Mouse (Mus musculus): Measurements from ENCODE around the gene Ppp1r26. TPM values are rescaled to one million over a fixed set of nuclear protein-coding genes. Genes with fewer than 3 reads are reported as not detected.
A peak's percentile ranks its signal among the peaks of the same experiment; 100 is the strongest.
"Not testable (repeated sequence)": the region's sequence is repeated elsewhere in the genome, so short reads cannot be mapped to it uniquely, and the experiment has no call there.

Ppp1r26 gene
- total RNA-seq, 2 experiments from 2014 or later = 2.1 to 3.2 TPM

DNA sequence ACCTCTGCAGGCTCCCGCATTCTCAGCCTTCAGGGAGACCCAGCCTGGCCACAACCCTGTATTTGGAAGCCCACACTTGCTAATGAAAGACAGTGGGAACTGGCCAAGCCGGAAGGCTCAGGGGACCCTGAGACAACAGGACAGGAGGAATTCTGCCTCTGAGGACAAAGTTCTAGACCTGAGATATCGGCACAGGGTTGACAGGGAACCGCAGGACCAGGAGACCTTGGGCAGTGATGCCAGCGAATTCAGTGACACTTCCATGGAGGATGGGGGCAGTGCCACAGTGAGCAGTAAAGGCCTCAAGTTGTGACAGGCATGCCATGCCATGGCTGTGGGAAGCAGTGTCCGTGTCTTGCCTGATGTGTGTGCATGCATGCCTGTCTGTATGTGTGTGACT, 6.9 kb downstream of the Ppp1r26 start:
- Histone ChIP-seq H3K27ac (no peak overlapping the region), H3K4me3 (no peak overlapping the region)
- no peak for DNase-seq
- TF ChIP-seq CTCF (IDR thresholded peaks at IDR 0.05) = no peak
- intact Hi-C loops (cut with DNase I) = no loop called here

GRCm38 (mm10) chr2:28456616-28457015, 10.0 kb downstream of the Ppp1r26 start:
- intact Hi-C loops (cut with DNase I) = no loop called here
- Histone ChIP-seq H3K27ac (no peak overlapping the region), H3K4me3 (no peak overlapping the region)
- no peak for TF ChIP-seq CTCF (IDR thresholded peaks at IDR 0.05)
- no peak for DNase-seq

DNA sequence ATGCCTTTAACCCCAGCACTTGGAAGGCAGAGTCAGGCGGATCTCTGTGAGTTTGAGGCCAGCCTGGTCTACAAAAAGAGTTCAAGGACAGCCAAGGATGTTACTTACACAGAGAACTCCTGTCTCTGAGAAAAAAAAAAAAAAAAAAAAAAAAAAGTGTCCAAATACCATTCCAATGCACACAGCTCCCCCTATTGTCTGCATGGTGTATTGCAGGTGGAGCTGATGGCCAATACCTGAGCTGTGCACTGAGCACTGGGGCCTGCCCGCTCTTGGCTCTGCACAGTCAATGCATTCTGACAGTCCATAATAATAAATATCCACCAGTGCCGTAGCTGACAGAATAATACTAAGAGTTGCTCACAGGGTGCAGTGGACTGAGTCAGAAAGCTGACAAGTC, 17.3 kb downstream of the Ppp1r26 start:
- H3K4me3 ChIP-seq = no peak overlapping the region
- TF ChIP-seq CTCF (IDR thresholded peaks at IDR 0.05) = peak; percentile 78
- intact Hi-C loops (cut with DNase I) = no loop called here

GRCm38 (mm10) chr2:28464919-28465318, 18.3 kb downstream of the Ppp1r26 start:
- Histone ChIP-seq H3K4me3 (no peak overlapping the region), H3K27ac (no peak overlapping the region)
- no peak for TF ChIP-seq CTCF (IDR thresholded peaks at IDR 0.05)
- no peak for DNase-seq
- intact Hi-C loops (cut with DNase I) = no loop called here

More for the DNA sequence above, 17.3 kb downstream of the Ppp1r26 start:
- DNase-seq = peak; percentile 66
- no peak overlapping the region for H3K27ac ChIP-seq

DNA sequence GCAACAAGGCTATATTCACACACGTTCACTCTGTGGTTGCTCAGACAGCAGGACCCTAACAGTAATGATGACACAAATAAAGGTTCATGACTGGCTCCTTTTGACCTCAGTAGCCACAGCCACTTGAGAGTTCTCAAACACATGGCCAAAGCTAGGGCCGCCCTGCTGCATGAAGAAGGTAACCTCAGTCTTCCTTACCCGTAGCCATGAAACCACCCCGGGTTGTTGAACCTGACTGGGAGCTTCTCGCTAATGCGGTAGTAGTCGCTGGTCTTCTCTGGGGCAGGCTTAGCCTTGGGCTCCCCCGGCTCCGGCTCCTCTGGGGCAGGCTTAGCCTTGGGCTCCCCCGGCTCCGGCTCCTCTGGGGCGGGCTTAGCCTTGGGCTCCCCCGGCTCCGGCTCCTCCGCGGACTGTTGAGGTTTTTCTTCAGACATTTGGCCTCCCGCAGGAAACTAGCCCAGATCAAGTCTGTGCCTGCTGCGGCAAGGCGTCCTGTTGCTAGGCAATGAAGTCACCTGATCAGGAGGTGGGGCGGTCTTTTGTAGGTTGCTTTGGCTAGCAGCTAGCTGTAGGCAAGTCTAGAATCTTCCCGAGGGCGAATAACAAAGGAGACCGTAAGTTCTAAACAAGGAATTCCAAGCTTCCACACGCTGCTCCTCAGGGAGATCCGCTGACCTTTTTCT, 19.4 kb downstream of the Ppp1r26 start, which contains the start of gene 1700007K13Rik:
Gene 1700007K13Rik, minus strand, starts transcription at position 497 of the 683 bp plus-strand sequence.
- H3K4me3 ChIP-seq = peak within 1 kb of the TSS; percentile 62
- peak; percentile 64 for DNase-seq
- no peak for TF ChIP-seq CTCF (IDR thresholded peaks at IDR 0.05)
- peak within 1 kb of the TSS; percentile 9; the same call in 1 of the 2 replicates for H3K27ac ChIP-seq
- intact Hi-C loops (cut with DNase I) = no loop called here

GRCm38 (mm10) chr2:28467860-28468485, 21.4 kb downstream of the Ppp1r26 start, which contains the start of gene Mrps2:
Gene Mrps2, plus strand, starts transcription at chr2:28468066.
- TF ChIP-seq CTCF (IDR thresholded peaks at IDR 0.05) = peak; percentile 96

GRCm38 (mm10) chr2:28468486-28469225, 22.1 kb downstream of the Ppp1r26 start:
- H3K4me3 ChIP-seq = peak overlapping the region; percentile 99
- H3K27ac ChIP-seq = peak overlapping the region; percentile 91
- no peak for DNase-seq
- TF ChIP-seq CTCF (IDR thresholded peaks at IDR 0.05) = no peak
- intact Hi-C loops (cut with DNase I) = no loop called here

More at GRCm38 (mm10) chr2:28467860-28468485, 21.4 kb downstream of the Ppp1r26 start, which contains the start of gene Mrps2:
- intact Hi-C loops (cut with DNase I) = no loop called here
- Histone ChIP-seq H3K4me3 (peak within 1 kb of the TSS; percentile 99), H3K27ac (peak within 1 kb of the TSS; percentile 91)
- peak; percentile 91 for DNase-seq

DNA sequence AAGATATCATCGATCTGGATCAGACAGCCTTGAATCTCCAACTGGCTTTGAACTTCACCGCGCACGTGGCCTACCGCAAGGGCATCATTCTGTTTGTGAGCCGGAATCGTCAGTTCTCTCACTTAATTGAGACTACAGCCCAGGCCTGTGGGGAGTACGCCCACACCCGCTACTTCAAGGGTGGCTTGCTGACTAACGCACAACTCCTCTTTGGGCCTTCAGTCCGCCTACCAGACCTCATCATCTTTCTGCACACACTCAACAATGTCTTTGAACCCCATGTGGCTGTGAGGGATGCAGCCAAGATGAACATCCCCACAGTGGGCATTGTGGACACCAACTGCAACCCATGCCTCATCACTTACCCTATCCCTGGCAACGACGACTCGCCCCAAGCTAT, 22.9 kb downstream of the Ppp1r26 start:
- TF ChIP-seq CTCF (IDR thresholded peaks at IDR 0.05) = no peak
- intact Hi-C loops (cut with DNase I) = no loop called here
- no peak for DNase-seq

DNA sequence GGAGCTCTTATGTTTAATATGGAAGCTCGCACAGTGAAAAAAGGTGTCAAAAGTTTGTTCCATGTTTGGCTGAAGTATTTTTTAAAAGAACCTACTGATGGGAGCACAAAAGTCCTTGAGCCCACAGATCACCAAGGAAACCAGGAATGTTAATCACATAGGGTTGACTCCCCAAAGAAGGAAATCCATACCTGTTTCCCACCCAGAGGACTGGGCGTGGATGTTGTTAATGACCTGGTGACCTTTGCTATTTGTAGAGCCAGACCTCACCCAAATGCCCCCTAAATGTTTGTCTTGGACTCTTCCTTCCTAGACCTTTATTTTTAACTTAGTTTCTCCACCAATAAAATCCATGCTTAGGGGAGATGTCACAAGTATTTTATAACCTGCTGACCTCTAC, 24.0 kb downstream of the Ppp1r26 start:
- DNase-seq = no peak
- Histone ChIP-seq H3K27ac (no peak overlapping the region), H3K4me3 (no peak overlapping the region)
- intact Hi-C loops (cut with DNase I) = no loop called here
- no peak for TF ChIP-seq CTCF (IDR thresholded peaks at IDR 0.05)

More for the DNA sequence above, 22.9 kb downstream of the Ppp1r26 start:
- no peak overlapping the region for H3K27ac ChIP-seq
- H3K4me3 ChIP-seq = no peak overlapping the region

DNA sequence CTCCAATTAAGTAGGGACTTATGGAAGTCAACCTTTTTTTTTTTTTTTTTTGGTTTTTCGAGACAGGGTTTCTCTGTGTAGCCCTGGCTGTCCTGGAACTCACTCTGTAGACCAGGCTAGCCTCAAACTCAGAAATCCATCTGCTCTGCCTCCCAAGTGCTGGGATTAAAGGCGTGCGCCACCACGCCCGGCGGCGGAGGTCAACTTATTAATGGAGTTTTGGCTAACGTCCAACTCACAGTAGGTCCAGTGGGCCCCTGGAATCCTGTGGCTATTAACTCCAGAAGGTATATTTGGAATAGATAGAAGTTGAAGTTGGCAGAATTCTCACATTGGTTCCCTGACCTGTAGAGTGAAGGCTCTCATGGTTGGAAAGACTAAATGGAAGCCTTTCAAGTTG, 25.4 kb downstream of the Ppp1r26 start:
- DNase-seq; intact Hi-C loops (cut with DNase I); H3K27ac ChIP-seq; H3K4me3 ChIP-seq: not testable (repeated sequence)

DNA sequence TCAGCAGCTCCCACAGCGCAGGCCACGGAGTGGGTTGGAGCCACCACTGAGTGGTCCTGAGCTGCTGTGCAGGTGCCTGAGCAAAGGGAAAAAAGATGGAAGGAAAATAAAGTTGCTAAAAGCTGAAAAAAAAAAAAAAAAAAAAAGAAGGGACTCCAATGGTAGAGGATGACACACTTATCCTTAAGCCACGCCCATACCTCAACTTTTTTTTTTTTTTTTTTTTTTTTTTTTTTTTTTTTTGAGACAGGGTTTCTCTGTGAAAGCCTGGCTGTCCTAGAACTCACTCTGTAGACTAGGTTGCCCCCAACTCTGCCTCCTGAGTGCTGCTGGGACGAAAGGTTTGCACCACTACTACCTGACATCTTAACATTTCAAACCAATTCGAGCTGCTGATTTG, 31.4 kb downstream of the Ppp1r26 start:
- DNase-seq; intact Hi-C loops (cut with DNase I); H3K27ac ChIP-seq; H3K4me3 ChIP-seq: not testable (repeated sequence)

- no peak for DNase-seq
- H3K4me3 ChIP-seq = peak overlapping the region; percentile 54
Measured at GRCm38 (mm10) chr2:28479208-28480204, 32.9 kb downstream of the Ppp1r26 start.

More at GRCm38 (mm10) chr2:28479208-28480204, 32.9 kb downstream of the Ppp1r26 start:
- no peak for TF ChIP-seq CTCF (IDR thresholded peaks at IDR 0.05)
- no peak overlapping the region for H3K27ac ChIP-seq
- intact Hi-C loops (cut with DNase I) = no loop called here

All from gastrocnemius, adult 2 months (tissue).